Mouse (Mus musculus) heart, postnatal 10 days (tissue): ENCODE measurements around the gene Dpy19l1. TPM values are rescaled to one million over a fixed set of nuclear protein-coding genes. Genes with fewer than 3 reads are reported as not detected.
A peak's percentile ranks its signal among the peaks of the same experiment; 100 is the strongest.

Experiments
- DNase-seq, 2 experiments: peaks; one replicate each; pipeline ENCODE4 v3.0.0; 2021
- intact Hi-C: fragments of 180-260 bp; cut with DNase I; formaldehyde crosslinking; loops from one replicate; pipeline ENCODE4 v1.15.1; 2025
- total RNA-seq, 2 experiments: library from RNA; stranded (reverse); gene quantifications; 2 replicates each; pipeline ENCODE4 v1.2.3; 2021

Dpy19l1 gene
- total RNA-seq, 2 experiments from 2014 or later = 16.9 to 19.0 TPM

- DNase-seq = no peak
- intact Hi-C loops = no loop called here
Measured at GRCm38 (mm10) chr9:24477251-24477650, 25.7 kb downstream of the Dpy19l1 start.

- DNase-seq = no peak
- intact Hi-C loops = no loop called here
Measured at GRCm38 (mm10) chr9:24473824-24474223, 29.1 kb downstream of the Dpy19l1 start.

GRCm38 (mm10) chr9:24472514-24472913 lies 30.4 kb downstream of the Dpy19l1 start:
- intact Hi-C loops = no loop called here
- DNase-seq = no peak

GRCm38 (mm10) chr9:24470166-24470565 lies 32.8 kb downstream of the Dpy19l1 start:
- intact Hi-C loops = no loop called here
- DNase-seq = no peak

GRCm38 (mm10) chr9:24467186-24467585 lies 35.8 kb downstream of the Dpy19l1 start:
- intact Hi-C loops = no loop called here
- DNase-seq = no peak

- DNase-seq = no peak
- intact Hi-C loops = no loop called here
Measured at GRCm38 (mm10) chr9:24466649-24467048, 36.3 kb downstream of the Dpy19l1 start.

GRCm38 (mm10) chr9:24461379-24461961 lies 41.5 kb downstream of the Dpy19l1 start:
- no peak for DNase-seq
- intact Hi-C loops = no loop called here

GRCm38 (mm10) chr9:24453833-24454232 lies 49.1 kb downstream of the Dpy19l1 start:
- intact Hi-C loops = no loop called here
- no peak for DNase-seq

GRCm38 (mm10) chr9:24450976-24451375 lies 52.0 kb downstream of the Dpy19l1 start:
- DNase-seq = no peak
- intact Hi-C loops = no loop called here

- intact Hi-C loops = no loop called here
- no peak for DNase-seq
Measured at GRCm38 (mm10) chr9:24450524-24450923, 52.4 kb downstream of the Dpy19l1 start.

- intact Hi-C loops = no loop called here
- DNase-seq = no peak
Measured at GRCm38 (mm10) chr9:24434901-24435300, 68.0 kb downstream of the Dpy19l1 start.

GRCm38 (mm10) chr9:24429721-24430120 lies 73.2 kb downstream of the Dpy19l1 start:
- DNase-seq = no peak
- intact Hi-C loops = no loop called here

- intact Hi-C loops = no loop called here
- no peak for DNase-seq
Measured at GRCm38 (mm10) chr9:24425679-24426078, 77.3 kb downstream of the Dpy19l1 start.

- no peak for DNase-seq
- intact Hi-C loops = no loop called here
Measured at GRCm38 (mm10) chr9:24423241-24423640, 79.7 kb downstream of the Dpy19l1 start.

GRCm38 (mm10) chr9:24421888-24422287 lies 81.1 kb downstream of the Dpy19l1 start:
- intact Hi-C loops = no loop called here
- no peak for DNase-seq

- intact Hi-C loops = no loop called here
- no peak for DNase-seq
Measured at GRCm38 (mm10) chr9:24421221-24421620, 81.7 kb downstream of the Dpy19l1 start.

- no peak for DNase-seq
- intact Hi-C loops = no loop called here
Measured at GRCm38 (mm10) chr9:24420144-24420543, 82.8 kb downstream of the Dpy19l1 start.

GRCm38 (mm10) chr9:24418281-24418680 lies 84.7 kb downstream of the Dpy19l1 start:
- intact Hi-C loops = no loop called here
- DNase-seq = no peak

GRCm38 (mm10) chr9:24411483-24411882 lies 91.5 kb downstream of the Dpy19l1 start:
- intact Hi-C loops = no loop called here
- DNase-seq = no peak

GRCm38 (mm10) chr9:24410439-24410838 lies 92.5 kb downstream of the Dpy19l1 start:
- DNase-seq = no peak
- intact Hi-C loops = no loop called here

- DNase-seq = no peak
- intact Hi-C loops = no loop called here
Measured at GRCm38 (mm10) chr9:24407992-24408391, 94.9 kb downstream of the Dpy19l1 start.

GRCm38 (mm10) chr9:24394146-24394545 lies 108.8 kb downstream of the Dpy19l1 start:
- peak; percentile 36 to 57 for DNase-seq
- intact Hi-C loops = no loop called here

GRCm38 (mm10) chr9:24390807-24391370 lies 112.1 kb downstream of the Dpy19l1 start:
- intact Hi-C loops = no loop called here
- DNase-seq = no peak
